Mouse (Mus musculus) gastrocnemius, postnatal 36 days (tissue): Measurements from ENCODE around the gene 1700016C15Rik. TPM values are rescaled to one million over a fixed set of nuclear protein-coding genes. Genes with fewer than 3 reads are reported as not detected.

ENCODE experiments used
- DNase-seq, 2 experiments: peaks; one replicate each; pipeline ENCODE4 v3.0.0; 2022
- intact Hi-C: fragments of 180-260 bp; cut with DNase I; formaldehyde crosslinking; loops from one replicate; pipeline ENCODE4 v1.15.1; 2025
- total RNA-seq, 2 experiments: library from RNA; stranded (reverse); gene quantifications; 2 replicates each; pipeline ENCODE4 v1.2.3; 2021

Gene 1700016C15Rik
- total RNA-seq, 2 experiments from 2014 or later = 0.36 TPM; not detected in 1

DNA sequence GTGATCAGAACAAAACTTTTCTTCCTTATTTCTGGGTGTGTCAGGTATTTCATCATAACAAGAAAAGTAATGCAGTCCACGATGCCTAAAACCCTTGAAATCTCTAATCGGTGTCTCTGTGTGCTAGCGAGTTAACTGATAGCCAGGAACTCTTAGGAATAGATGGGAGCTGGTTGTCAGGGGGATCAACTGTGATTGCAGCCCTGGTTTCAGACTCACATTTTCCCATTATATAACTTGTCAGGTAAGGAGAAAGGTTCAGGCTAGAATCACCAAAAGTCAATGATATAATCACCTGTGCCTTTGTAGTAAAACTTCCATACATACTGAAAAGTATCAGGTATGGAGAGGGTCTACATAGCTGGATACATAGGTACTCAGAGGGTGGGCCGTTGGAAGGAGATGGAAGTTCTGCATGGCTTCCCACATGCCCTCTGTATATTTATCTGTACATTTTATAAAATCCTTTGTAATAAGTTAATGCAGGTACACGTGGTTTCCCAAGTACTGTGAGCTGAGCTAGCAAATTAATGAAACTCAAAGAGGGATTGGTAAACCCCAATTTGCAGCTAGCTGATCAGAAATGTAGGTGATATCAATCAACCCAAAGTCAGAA is 15.1 kb upstream of the 1700016C15Rik start:
- DNase-seq = no peak

DNA sequence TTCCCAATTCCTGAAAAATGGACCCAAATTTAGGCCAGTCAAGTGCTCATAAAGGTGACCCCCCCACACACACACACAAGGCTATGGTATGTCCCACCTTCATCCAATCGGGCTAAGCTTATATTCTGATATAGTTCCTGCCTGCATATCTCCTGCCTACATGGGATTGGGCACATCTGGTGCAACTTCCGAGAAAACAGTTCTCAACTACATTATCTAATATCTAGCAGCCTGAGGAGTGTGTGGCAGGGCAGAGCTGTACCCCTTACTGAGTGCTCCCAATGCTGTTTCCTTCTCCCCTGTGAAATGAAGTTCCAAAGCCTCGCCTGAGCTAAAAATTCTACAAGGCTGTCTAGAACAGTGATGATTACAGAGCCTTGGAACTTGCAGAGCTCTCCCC is 13.2 kb upstream of the 1700016C15Rik start:
- intact Hi-C loops = no loop called here
- no peak for DNase-seq

More for the DNA sequence above, 15.1 kb upstream of the 1700016C15Rik start:
- intact Hi-C loops = no loop called here

DNA sequence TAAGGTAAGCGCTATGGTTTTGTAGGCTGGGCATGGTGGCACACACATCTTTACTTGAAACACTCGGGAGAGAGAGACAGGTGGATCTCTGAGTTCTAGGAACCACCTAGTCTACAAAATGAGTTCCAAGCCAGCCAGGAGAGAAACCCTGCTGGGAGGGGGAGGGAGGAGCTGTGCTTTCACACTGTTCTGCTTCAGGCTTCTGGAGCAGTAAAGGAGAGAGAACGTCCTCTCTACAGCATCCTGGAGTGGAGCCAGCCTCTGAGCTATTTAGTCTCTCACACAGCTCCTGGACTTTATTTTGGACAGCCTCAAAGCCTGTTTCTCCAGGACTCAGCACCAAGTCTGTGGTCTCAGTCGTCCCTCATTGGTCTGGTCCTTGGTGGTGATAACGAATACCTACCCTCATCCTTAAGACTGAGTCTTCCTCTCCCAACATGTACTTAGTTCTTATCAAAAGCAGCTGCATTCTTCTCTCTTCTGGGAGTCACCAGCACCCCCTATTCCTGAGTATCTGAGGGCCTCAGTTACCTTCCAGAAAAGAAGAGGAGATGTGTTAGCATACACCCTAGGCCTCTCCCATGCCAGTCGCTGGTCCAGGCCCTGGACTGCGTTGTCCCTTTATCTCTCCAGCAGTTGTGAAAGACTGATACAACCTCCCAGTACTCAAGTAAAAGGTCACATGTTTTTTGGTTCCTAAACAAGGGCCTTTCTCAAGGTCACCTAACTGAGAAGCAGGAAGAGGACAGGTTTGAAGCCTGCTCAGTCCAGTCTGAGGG is 12.4 kb upstream of the 1700016C15Rik start:
- no peak for DNase-seq
- intact Hi-C loops = no loop called here

DNA sequence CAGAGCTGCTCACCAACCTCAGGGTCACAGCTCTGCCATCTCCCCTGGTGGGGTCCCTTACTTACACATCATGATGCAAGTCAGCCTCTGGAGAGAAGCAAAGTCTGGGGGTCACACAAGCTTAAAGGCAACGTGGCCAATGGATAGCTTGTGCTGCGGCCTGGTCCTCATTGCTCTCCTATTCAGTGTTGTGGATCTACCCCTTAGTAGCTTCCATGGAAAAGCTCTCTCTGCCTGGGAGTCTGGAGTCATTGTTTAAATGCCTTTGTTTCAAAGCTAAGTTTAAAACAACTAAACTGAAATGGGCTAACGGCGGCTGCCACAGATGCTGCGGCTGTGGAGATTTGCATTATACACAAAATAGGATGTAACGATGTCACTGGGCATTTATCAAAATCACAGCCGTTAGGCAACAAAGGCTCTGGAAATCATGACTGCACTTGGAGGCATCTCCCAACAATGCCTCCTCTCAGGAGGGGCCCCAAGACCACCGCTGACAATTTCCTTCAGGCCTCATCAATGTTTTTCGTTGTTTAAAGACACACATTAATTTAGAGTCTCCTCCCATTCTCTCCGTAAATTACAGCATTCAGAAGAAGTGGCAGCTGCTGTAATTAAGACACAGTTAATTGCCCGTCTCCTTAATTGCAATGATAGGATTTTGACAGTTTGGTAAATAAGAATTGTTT is 11.1 kb upstream of the 1700016C15Rik start:
- intact Hi-C loops = no loop called here
- no peak for DNase-seq

DNA sequence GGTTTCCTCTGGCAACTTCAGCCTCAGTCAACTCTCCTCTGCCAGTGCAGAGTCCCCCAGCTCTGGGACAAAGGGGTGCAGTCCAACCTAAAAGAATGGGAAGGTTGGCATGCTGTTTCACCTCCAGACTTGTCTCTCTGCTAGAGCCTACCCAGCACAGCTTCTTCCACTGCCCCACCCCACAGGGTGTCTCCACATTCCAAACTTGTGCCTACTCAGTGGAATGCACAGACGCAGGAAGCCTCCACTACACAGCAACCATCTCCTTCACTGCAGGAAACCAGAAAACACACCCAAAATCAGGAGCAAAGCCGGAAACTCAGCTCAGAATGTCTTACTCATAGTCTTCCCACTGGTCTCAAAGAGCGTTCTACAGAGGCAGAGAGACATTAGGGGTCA is 10.6 kb upstream of the 1700016C15Rik start:
- intact Hi-C loops = no loop called here
- no peak for DNase-seq

DNA sequence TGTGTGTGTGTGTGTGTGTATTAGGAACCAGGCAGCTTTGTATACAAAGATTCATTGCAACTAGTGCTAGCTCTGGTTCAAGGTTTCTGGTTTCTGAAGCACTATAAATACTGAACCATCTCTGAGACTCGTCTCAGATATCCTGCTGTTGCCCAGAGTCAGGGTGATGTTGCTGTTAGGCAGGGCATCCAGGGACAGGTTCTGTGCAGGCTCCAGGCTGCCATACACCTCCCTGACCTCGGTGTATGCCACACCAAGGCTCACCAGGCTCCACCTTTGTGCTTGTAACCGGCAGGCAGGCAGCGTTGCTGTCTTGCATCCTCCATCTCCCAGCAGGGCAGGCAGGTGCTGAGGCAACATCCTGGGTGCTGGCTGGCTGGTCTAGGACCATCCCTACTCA is 5.8 kb upstream of the 1700016C15Rik start:
- DNase-seq = no peak
- intact Hi-C loops = no loop called here

DNA sequence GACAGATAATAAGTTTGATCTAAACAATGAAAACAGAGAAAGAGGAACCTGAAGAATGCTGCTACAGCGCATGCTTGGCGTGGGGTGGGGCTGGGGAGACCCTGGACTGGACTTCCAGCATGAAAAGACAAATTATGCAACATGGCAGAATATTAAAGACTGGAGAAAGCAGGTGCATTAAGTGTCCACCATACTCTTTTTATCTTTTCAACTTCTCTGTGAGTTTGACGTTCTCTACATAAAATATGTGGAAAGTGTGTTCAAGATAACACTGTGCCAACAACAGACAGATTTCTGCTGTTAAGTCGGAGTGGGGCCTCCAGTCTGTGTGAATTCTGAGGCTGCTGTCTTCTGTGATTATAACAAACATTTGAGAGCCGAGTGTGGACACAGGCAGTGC is 2.7 kb upstream of the 1700016C15Rik start:
- intact Hi-C loops = no loop called here
- DNase-seq = no peak

DNA sequence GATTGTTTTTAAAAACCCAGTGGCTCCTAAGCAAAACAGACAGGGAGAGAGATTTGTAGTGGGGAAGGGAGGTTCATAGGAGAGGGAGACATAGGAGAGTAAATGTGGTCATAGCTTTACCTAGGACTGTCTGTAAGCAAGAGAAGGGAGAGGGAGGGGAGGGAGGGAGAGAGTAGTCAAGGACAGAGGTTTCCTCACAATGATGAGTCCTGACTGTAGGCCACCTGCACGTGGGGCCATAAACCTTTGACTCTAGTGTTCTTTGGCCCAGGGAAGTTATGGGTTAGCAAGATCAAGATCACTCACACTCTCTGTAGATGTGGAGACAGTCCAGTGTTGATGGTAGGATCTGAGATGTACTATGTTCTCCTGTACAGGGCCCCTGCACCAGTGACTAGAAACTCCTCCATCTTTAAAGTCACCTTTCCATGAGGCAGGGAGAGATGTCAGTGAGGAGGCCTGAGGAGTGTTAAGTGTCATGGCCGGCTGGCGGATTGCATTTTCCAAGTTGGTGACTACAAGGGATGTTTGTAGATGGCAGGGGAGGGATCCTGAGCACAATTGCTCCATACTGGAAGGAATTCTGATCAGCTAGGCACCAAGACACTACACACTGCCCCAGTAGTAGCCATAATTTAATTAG is 1.6 kb upstream of the 1700016C15Rik start:
- DNase-seq = no peak
- intact Hi-C loops = no loop called here

DNA sequence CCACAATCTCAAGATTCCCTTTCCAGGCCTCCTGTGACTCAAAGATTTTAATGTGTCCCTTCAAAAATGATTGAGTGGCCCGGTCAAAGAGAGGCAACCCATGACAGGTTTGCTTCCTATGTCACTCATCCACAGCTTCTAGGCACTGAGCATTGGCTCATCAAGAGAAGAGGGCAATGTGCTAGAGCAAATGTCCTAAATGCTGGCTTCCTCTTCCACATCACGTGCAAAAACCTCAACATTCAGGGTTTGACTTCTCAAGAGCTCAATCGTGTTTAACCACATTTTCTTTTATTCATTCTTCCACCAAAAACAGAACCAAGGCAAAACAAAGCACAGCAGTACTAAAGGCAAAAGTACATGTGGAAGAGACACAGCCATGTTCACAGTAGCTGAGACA is 2.4 kb downstream of the 1700016C15Rik start:
- intact Hi-C loops = no loop called here
- DNase-seq = no peak

DNA sequence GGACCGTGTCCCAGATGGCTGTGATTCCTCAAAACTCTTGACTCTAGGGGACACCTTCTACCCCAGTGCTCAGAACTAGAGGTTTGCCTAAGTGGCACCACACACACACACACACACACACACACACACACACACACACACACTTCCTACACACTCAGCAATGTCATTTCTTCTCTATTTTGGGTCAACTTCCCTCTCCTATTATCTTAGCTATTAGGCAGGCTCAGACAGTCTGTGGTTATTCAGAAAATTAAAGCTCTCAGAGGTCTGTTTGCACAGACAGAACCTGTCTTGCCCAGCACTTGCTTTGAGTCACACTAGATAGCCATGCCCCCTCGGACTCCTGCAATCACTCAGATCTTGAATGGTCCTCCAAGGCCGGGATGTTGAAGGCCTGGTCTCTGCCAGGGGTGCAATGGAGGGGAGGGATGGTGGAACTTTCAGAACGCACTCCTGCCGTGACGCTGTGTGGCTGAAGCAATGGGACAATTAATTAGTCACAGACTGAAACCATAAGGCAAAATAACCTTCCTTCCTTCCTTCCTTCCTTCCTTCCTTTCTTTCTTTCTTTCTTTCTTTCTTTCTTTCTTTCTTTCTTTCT is 8.0 kb downstream of the 1700016C15Rik start:
- intact Hi-C loops = no loop called here
- DNase-seq = no peak

DNA sequence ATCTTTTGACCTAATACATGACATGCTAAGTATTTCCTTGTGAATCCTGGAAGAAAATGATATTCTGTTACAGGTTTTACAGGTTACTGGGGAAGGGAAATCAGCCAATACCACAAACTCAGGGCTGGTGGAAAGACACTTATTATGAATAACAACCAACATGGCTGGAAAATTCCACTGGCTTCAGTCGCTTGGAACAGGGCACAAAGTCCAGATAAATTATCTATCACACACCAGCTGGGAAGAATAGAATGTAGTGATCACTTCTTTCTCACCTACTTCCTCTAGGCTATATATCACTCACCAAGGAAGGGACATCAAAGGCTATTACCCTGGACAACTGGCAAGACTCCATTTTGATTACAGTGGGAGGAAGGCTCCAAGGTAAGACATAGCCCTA is 11.1 kb downstream of the 1700016C15Rik start:
- DNase-seq = no peak
- intact Hi-C loops = no loop called here

DNA sequence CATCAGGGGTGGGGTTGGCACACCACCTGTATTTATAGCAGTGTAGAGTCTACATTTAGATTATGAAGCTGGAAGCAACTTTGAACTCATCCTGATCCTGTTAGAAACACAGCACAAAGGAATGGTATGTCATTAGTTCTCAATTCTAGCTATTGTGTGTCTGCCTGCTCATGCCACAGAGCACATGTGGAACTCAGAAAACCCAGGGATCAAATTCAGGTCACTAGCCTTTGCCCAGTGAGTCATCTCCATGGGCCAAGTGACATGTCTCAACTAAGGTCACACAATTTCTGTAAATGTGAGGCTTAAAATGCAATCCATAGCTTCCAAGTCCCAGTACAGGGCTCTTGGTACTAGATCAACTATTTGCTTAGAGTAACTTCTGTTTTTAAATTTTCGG is 12.5 kb downstream of the 1700016C15Rik start:
- intact Hi-C loops = no loop called here

DNA sequence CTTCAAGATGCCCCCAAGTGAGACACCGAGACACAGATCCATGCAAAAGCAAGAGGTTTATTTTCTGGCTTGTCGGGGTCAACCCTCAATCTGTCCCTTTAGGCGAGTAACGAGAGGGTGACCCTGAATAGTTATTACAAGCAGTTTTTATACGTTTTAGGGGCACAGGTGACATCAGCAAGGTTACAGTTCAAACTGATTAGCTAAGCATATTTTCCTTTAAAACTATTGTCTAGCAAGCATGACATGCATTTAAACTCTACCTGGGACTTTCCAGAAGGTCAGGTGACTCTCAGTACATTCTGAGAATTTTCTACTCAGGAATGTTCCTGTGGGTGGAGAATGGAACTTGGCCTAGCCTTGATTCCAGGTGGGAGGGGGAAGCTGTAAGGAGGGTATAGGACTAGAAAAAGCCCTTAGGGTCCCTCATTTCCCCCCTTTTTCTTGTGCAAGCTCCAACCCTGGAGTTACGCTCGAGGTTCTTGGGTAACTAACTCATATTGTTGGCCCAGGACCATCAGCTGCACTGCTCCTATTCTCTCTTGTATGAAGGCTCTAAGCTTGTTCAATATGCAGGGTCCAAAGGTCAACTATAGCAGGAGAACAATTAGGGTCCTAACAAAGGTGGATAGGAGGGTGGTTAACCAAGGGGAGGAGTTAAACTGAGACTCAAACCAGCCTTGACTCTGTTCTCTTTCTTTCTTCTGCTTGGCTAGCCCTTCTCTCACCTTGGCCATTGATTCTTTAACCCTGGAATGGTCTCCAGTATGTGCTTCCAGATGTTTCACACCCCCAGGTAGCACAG is 15.1 kb downstream of the 1700016C15Rik start:
- DNase-seq = no peak
- intact Hi-C loops = no loop called here

More for the DNA sequence above, 12.5 kb downstream of the 1700016C15Rik start:
- DNase-seq = no peak

DNA sequence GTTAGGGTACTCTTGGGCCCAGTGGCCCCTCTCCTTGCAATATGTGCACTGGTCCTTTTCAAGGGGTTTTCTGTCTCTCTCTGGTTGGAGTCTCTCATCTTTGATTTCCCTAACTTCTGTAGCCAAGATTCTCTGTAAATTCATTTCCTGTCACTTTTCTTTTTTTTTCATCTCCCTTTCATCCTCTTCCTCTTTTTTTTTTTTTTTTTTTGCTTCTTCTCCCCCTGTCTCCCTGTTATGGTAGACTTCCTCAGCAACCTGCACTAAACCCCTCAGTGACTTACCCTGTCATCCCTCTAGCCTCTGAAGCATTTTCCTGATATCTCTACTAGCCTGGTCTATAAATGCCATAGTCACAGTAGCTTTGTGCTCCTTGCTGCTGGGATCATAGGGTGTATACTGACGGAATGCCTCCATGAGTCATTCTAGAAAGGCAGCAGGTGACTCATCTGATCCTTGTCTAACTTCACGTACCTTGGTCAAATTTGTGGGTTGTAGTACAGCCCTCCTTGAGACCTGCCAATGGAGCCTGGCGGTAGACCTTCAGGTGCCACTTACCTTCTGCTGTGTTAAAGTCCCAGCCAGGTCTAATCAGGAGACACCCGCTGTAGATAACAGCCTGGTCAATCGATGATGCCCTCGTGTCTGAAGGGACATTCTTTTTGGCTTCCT is 18.4 kb downstream of the 1700016C15Rik start:
- DNase-seq = no peak
- intact Hi-C loops = no loop called here

DNA sequence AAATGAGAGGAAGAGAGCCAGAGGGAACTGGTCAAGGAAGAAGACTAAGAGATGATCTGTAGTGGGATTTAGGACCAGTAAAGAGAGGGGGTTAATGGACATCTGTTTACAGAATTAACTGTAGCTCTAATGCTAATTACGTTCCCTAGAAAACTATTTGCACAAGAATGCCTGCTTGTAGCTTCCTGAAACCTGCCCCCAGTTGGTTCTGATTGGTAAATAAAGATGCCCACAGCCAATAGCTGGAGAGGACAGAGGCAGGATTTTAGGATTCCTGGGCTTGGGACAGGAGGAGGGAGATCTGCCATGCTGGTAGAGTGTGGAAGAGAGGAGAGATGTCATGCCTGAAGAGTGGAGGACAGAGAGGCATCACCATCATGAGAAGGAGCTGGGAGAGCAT is 23.9 kb downstream of the 1700016C15Rik start:
- intact Hi-C loops = no loop called here

DNA sequence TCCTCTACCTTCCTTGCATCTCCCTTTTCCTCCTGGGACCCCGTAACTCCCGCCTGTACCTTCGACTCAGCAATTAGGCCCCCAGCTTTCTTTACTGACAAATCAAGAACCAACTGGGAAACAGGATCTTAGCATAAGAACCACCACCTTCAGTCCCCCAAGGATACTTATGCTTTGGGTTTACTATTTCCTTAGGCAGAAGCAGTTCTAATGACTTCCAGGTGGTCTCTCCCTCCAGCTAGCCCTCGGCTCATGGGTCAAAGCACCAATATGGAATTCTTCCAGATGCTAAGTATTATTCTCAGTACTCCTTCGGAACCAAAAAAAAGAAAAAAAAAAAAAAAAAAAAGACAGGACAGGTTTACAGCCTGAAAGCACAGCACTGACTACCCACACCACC is 27.6 kb downstream of the 1700016C15Rik start:
- intact Hi-C loops = no loop called here
- no peak for DNase-seq

More for the DNA sequence above, 23.9 kb downstream of the 1700016C15Rik start:
- no peak for DNase-seq

DNA sequence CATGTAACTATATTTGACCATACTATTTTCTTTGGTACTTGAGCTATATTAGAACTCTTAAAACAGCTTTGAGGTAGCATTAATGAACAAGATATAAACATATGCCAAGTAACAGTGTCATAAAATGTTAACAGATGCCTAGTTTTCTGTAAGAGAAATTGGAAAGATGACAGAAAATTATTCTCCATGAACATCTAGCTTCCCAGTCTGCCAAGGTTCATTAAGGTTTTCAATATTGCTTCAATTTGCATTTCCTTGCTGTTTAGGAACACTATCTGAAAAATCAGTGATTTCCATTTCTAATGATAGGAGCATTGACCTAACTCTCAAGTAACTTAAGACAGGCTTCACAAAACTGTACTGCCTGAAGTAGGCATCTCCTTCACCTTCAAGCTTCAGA is 39.3 kb downstream of the 1700016C15Rik start:
- intact Hi-C loops = no loop called here
- no peak for DNase-seq

DNA sequence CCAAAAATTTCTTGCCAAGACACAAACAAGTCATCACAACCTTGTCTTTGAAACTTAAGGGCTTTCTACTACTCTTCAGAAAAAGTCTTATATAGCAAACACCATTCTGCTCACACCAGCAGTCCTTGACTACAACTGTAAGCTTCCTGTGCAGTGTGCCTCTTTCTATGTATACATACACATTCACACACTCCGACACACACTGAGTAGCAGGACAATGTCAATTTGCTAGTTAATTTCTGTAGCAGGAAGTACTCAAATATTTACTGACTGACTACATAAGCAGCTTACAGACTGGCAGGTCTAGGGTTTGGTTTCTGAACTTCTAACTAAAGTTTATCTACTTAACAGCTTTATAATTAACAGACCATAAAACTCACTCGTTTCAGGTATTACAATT is 47.8 kb downstream of the 1700016C15Rik start:
- DNase-seq = no peak
- intact Hi-C loops = no loop called here

DNA sequence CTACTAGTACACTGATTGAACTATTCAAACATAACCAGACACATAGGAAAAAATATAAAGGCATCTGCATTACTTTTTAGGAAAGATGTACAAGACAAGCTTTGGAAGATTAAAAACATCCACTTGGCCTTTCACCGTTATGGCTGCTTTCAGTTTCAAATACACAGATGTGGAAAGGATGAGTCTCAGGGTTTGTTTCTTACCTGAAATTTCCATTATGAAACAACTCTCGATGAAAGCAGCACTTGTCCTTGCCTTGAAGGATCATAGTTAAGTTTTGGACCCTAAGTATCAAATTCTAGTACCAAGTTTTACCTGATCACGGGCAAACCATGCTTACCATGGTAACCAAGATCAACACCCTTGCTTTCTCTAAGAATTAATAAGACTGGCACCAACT is 63.2 kb downstream of the 1700016C15Rik start:
- no peak for DNase-seq
- intact Hi-C loops = no loop called here
